Mouse (Mus musculus) midbrain, embryonic 15.5 days (tissue): Measurements from ENCODE around the gene Kiss1r. TPM values are rescaled to one million over a fixed set of nuclear protein-coding genes. Genes with fewer than 3 reads are reported as not detected.

Experiments
- ATAC-seq: fragments of 200-750 bp; cut with Nextera tagmentation; replicated peaks from 2 replicates; pipeline ENCODE4 v1.8.0; 2017; ENCODE audit warnings: moderate TSS enrichment
- H3K27ac ChIP-seq: fragments of 300-500 bp; sonication (generic); 2 replicates; pipeline ENCODE4 v1.5.1; 2015; ENCODE audit warnings: mild to moderate bottlenecking, inconsistent platforms
- H3K27me3 ChIP-seq: fragments of 300-500 bp; sonication (generic); replicated peaks from 2 replicates; pipeline ENCODE4 v1.6.1; 2015; ENCODE audit warnings: inconsistent platforms
- H3K36me3 ChIP-seq: fragments of 300-500 bp; sonication (generic); replicated peaks from 2 replicates; pipeline ENCODE4 v1.6.1; 2015; ENCODE audit warnings: inconsistent platforms
- H3K4me1 ChIP-seq: fragments of 300-500 bp; sonication (generic); 2 replicates; pipeline ENCODE4 v1.6.1; 2015; ENCODE audit warnings: inconsistent platforms
- H3K4me2 ChIP-seq: fragments of 300-500 bp; sonication (generic); 2 replicates; pipeline ENCODE4 v1.6.1; 2015; ENCODE audit warnings: inconsistent platforms, mild to moderate bottlenecking, moderate library complexity
- H3K4me3 ChIP-seq: fragments of 300-500 bp; sonication (generic); 2 replicates; pipeline ENCODE4 v1.5.1; 2015; ENCODE audit warnings: mild to moderate bottlenecking, inconsistent platforms
- H3K9ac ChIP-seq: fragments of 300-500 bp; sonication (generic); 2 replicates; pipeline ENCODE4 v1.6.1; 2015; ENCODE audit warnings: mild to moderate bottlenecking, inconsistent platforms
- H3K9me3 ChIP-seq: fragments of 300-500 bp; sonication (generic); 2 replicates; pipeline ENCODE4 v1.6.1; 2016; ENCODE audit warnings: inconsistent platforms
- WGBS: fragments of 180-500 bp; shearing (Covaris S2); methylation state at CpG from one replicate; pipeline ENCODE4 v1.1.7; 2015; ENCODE audit warnings: mixed read lengths; 5-methylcytosine and 5-hydroxymethylcytosine counted together
- polyA plus RNA-seq: library from polyadenylated mRNA; unstranded; fragments of >200 nt; fragmentation: Nextera tagmentation; extraction: Ambion mirVana; gene quantifications from 2 replicates; pipeline ENCODE4 v1.2.1, GENCODE M21; 2015

The Kiss1r gene
- polyA plus RNA-seq, 1 experiment from 2014 or later: 3.1 TPM

DNA sequence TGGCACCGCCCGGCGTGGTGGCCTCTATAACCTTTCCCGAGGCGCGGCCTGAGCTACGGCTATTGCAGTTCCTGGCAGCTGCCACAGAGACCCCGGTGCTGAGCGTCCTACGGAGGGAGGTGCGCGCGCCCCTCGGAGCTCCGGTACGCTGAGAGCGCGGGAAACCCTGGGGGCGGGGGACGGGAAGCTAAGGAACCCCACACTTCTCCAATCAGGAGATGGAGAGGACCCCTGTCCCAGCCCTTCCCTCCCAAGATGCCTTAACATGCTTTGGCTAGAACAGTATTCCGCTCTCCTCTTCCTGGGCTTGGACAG, 54.4 kb downstream of the Kiss1r start:
- Histone ChIP-seq H3K4me1 (peaks cover 8% of the 10 kb centered on the region), H3K4me3 (peak overlapping the region; percentile 30), H3K27ac (no peak overlapping the region), H3K36me3 (peaks cover 20% of the 10 kb centered on the region), H3K4me2 (peak overlapping the region; percentile 51), H3K27me3 (peaks cover 35% of the 10 kb centered on the region), H3K9ac (peak overlapping the region; percentile 4; the same call in 1 of the 2 replicates), H3K9me3 (no peaks in the 10 kb centered on the region)
- WGBS: 4% methylated on average over 21 of the region's 21 CpGs
- ATAC-seq: no peak

Other genes starting within 250 kb of the Kiss1r start
- gene Tpgs1, start 247.6 kb upstream of the Kiss1r start, polyA plus RNA-seq: 99.8 and 105 TPM in 2 replicates
- 88.8 and 91.6 TPM in 2 replicates for gene Cdc34, start 234.8 kb upstream of the Kiss1r start, polyA plus RNA-seq
- 1.7 and 2.2 TPM in 2 replicates for gene Gzmm, start 228.0 kb upstream of the Kiss1r start, polyA plus RNA-seq
- gene Bsg, start 212.5 kb upstream of the Kiss1r start, polyA plus RNA-seq: 819 and 876 TPM in 2 replicates
- gene Hcn2, start 200.3 kb upstream of the Kiss1r start, polyA plus RNA-seq: 1.3 and 1.7 TPM in 2 replicates
- gene Polrmt, start 170.4 kb upstream of the Kiss1r start, polyA plus RNA-seq: 48.3 and 50.6 TPM in 2 replicates
- 1.4 and 1.6 TPM in 2 replicates for gene Fgf22, start 161.9 kb upstream of the Kiss1r start, polyA plus RNA-seq
- gene Rnf126, start 150.0 kb upstream of the Kiss1r start, polyA plus RNA-seq: 109 and 117 TPM in 2 replicates
- gene Fstl3, start 139.7 kb upstream of the Kiss1r start, polyA plus RNA-seq: 1.9 and 2.0 TPM in 2 replicates
- 0.17 TPM in 1 of 2 replicates, not detected in the other for gene Prss57, start 126.0 kb upstream of the Kiss1r start, polyA plus RNA-seq
- 337 and 348 TPM in 2 replicates for gene Palm, start 123.4 kb upstream of the Kiss1r start, polyA plus RNA-seq
- 0.23 and 0.85 TPM in 2 replicates for gene Misp, start 96.0 kb upstream of the Kiss1r start, polyA plus RNA-seq
- 72.7 and 79.4 TPM in 2 replicates for gene Ptbp1, start 62.5 kb upstream of the Kiss1r start, polyA plus RNA-seq
- 12.2 and 13.3 TPM in 2 replicates for gene Prtn3, start 42.5 kb upstream of the Kiss1r start, polyA plus RNA-seq
- 496 and 503 TPM in 2 replicates for gene Plppr3, start 42.3 kb upstream of the Kiss1r start, polyA plus RNA-seq
- 1.2 TPM in 1 of 2 replicates, not detected in the other for gene Elane, start 30.7 kb upstream of the Kiss1r start, polyA plus RNA-seq
- not detected in 2 replicates for gene Cfd, start 26.1 kb upstream of the Kiss1r start, polyA plus RNA-seq
- 64.5 and 66.5 TPM in 2 replicates for gene Med16, start 8.0 kb upstream of the Kiss1r start, polyA plus RNA-seq
- gene Gm26602, start 6.1 kb upstream of the Kiss1r start, polyA plus RNA-seq: not detected in 2 replicates
- gene R3hdm4, start 4.2 kb downstream of the Kiss1r start, polyA plus RNA-seq: 292 and 296 TPM in 2 replicates
- gene Arid3a, start 10.1 kb downstream of the Kiss1r start, polyA plus RNA-seq: 2.9 and 4.7 TPM in 2 replicates
- gene Wdr18, start 43.2 kb downstream of the Kiss1r start, polyA plus RNA-seq: 87.3 and 87.5 TPM in 2 replicates
- gene Grin3b, start 53.7 kb downstream of the Kiss1r start, polyA plus RNA-seq: 0.34 and 0.66 TPM in 2 replicates
- gene Tmem259, start 67.4 kb downstream of the Kiss1r start, polyA plus RNA-seq: 24.3 and 28.3 TPM in 2 replicates
- 28.6 and 34.4 TPM in 2 replicates for gene Cnn2, start 71.6 kb downstream of the Kiss1r start, polyA plus RNA-seq
- 4.4 and 4.8 TPM in 2 replicates for gene Abca7, start 79.5 kb downstream of the Kiss1r start, polyA plus RNA-seq
- 1.9 and 2.2 TPM in 2 replicates for gene Arhgap45, start 99.7 kb downstream of the Kiss1r start, polyA plus RNA-seq
- gene Polr2e, start 122.8 kb downstream of the Kiss1r start, polyA plus RNA-seq: 132 and 148 TPM in 2 replicates
- 522 and 546 TPM in 2 replicates for gene Gpx4, start 130.2 kb downstream of the Kiss1r start, polyA plus RNA-seq
- 13.8 and 16.8 TPM in 2 replicates for gene Sbno2, start 188.6 kb downstream of the Kiss1r start, polyA plus RNA-seq
- gene Stk11, start 198.8 kb downstream of the Kiss1r start, polyA plus RNA-seq: 19.6 and 20.5 TPM in 2 replicates
- 444 and 468 TPM in 2 replicates for gene Atp5d, start 221.7 kb downstream of the Kiss1r start, polyA plus RNA-seq
- gene Cbarp, start 223.9 kb downstream of the Kiss1r start, polyA plus RNA-seq: 65.7 and 66.9 TPM in 2 replicates
- 29.5 and 29.9 TPM in 2 replicates for gene Midn, start 231.3 kb downstream of the Kiss1r start, polyA plus RNA-seq
- gene Cirbp, start 249.0 kb downstream of the Kiss1r start, polyA plus RNA-seq: 364 and 392 TPM in 2 replicates